Mouse (Mus musculus) c-Kit-negative CD71-positive TER-119-positive erythroid progenitor cells, embryonic 14.5 days (primary cell): ENCODE measurements around the gene Gtpbp4.
"Not testable (repeated sequence)": the region's sequence is repeated elsewhere in the genome, so short reads cannot be mapped to it uniquely, and the experiment has no call there.

Experiments used
- DNase-seq: peaks from one replicate; pipeline ENCODE4 v3.0.0-alpha.2; 2013; ENCODE audit warnings: low read depth, low spot score

Gene Gtpbp4

DNA sequence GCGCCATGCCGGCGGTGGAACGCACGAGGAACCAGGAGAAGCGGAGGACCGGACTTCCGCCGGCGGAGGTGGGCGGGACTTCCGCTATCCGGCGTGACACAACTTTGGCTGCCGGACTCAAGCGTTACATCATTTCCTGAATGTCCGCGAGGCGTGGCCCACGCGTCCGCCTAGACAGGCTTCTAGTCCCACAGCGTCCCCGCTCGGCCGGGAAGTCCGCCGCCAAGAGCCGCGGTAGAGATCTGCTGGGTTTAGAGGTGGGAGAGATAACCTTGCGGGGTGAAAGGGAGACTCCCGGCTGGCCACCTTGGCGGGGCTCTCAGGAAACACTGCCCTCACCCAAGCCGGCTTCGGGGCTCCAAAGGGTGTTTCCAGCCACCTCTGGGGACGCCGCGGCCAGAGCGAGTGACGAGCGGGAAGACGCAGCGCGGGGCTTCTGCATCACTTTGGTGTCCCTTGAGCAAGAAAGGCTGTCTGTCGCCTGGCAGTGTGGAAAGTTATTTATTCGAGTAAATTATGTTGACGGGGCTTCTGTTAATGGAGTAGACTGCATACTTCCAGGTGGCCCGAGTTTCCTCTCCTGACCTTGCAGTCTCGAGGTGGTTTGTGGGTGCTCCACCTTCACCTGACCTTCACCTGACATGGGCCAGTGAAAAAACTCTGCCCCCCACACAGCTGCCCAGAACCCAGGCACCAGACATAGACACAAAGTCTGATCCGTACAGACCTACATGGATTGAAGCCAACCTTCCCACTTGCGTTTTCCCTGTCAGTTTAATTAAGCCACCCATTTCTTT lies at the start of gene Gtpbp4:
TSS of gene Gtpbp4 (minus strand) at position 94 of the 797 bp plus-strand sequence.
- peak; percentile 94 for DNase-seq

DNA sequence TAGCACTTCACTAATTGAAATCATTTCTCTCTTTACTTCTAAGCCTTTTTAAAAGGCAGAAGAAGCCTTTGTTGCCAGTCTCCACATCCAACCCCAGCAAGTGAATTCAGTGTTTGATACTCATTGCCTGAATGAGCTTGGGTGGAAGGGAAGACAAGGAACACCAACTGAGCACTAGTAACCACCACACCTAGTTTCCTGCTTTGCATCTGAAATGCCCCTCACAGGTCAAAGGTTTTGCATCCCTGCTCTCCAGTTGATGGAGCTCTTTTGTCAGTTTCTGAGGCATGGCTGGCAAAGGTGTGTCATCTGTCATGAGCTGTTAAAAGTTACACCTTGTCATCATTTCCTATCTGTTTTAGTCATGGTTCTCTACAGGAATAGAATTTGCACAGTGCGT lies 48.8 kb upstream of the Gtpbp4 start:
- DNase-seq = no peak

- DNase-seq = no peak
Measured at GRCm38 (mm10) chr13:9043289-9044049, 47.6 kb upstream of the Gtpbp4 start.

DNA sequence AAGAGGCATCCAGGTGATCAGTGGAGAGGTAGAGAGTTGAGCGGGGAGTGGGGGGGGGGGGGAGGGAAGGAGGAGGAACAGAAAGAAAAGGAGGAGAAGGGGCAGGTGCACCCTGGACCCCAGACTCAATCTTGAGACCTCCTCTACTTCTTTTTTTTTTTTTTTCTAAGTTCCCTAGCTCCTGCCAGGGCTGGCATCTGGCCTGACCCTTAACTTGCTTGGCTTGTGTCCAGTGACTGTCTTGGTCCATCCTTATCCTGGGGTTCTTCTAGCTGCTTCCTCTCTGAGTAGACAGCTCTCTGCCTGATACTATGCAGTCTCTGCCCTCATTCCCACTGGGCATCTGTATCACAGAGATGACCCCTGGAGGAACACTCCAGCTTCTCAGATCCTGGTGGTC lies 44.7 kb upstream of the Gtpbp4 start:
- no peak for DNase-seq

GRCm38 (mm10) chr13:9031996-9032661 lies 36.2 kb upstream of the Gtpbp4 start:
- DNase-seq = no peak

- DNase-seq = no peak
Measured at GRCm38 (mm10) chr13:9030364-9030763, 34.5 kb upstream of the Gtpbp4 start.

- DNase-seq = no peak
Measured at GRCm38 (mm10) chr13:9027251-9027650, 31.4 kb upstream of the Gtpbp4 start.

DNA sequence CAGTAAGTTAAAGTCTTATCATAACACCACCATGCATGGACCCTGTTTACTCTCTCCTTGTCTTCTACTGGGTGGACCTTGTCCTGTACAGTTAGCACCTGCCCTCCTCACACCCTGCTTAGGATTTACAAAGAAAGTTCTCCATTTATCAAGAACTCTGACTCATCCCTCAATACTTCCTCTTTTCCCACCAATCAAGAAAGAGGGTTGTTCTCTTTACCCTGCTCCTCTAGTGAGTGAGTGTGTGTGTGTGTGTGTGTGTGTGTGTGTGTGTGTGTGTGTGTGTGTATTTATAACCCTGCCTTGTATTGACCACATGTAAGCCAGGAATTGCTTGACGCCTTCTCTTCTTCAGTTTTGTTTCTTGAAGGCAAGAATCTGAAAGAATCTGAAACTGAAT lies 26.7 kb upstream of the Gtpbp4 start:
- no peak for DNase-seq

- DNase-seq = no peak
Measured at GRCm38 (mm10) chr13:9021556-9021955, 25.7 kb upstream of the Gtpbp4 start.

DNA sequence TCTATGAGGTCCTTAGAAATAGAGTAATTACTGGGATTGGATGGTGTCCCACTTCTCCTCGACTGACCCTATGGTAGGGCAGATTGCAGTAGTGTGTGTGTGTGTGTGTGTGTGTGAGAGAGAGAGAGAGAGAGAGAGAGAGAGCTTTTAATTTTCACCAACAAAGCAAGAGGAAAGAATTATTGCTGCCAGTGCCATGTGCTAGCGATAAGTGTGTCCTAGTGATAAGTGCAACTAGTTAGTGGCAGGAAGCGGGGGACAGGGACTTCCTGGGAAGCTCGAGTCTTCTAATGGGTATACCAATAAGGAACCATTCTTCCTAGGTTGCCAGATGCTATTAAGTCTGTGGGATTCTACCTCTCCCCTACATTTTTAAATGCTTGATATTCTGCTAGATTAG lies 23.8 kb upstream of the Gtpbp4 start:
- DNase-seq = no peak

GRCm38 (mm10) chr13:9018974-9019587 lies 23.2 kb upstream of the Gtpbp4 start:
- peak; percentile 79 for DNase-seq

DNA sequence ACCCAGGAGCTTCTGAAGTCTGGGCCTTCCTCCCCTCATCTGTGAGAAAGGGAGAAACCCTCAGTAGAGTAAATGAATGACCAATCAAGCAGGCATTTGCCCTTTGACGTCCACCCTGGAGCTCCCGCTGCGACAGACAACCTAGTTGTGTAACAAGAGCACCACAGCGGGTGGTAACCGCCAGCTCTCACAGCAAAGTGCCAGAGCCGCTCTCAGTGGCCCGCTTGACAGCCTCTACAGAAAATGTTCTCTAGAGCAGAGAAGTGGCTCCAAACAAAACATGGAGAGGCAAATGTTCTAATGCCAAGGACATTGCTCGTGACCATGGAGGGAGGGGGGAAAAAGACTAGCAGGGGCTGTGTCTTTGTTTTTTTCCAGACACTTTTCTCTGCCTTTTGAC lies 21.3 kb upstream of the Gtpbp4 start:
- no peak for DNase-seq

DNA sequence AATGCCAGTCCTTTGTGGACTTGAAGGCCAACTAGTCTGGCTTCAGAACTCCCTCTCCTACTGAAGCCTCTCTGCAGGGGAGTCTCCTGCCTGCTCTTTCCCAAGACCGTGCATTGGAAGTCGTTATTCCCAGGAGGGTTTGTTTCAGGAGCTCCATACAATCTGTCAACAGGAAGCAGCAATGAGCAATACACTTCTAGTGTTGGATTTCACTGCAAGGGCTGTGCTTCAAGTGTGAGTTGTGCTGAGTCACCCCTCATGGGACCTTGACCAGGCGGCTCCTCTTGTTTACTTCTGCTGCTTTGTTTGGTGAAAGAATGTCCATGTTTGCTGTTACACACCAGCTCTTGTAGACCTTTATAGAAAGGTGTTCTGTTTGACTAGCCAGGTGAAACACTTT lies 18.5 kb upstream of the Gtpbp4 start:
- peak; percentile 59 for DNase-seq

DNA sequence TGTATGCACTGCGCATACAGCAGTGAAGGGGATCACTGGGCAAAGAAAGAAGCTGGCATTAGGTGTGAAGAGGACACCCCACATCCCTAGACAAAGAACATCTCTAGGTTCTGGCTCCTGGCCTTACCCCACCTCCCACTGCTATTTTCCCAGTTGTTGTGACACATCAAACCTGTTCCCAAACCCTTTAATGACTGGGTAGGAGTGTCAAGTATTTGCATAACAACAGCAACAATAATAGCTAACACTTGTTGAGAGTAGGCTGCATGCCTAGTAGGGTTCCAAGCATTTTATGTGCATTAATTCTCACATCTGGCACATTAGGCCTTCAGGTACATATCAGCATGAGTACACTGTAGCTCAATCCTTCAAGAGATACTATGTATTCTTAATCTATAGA lies 17.6 kb upstream of the Gtpbp4 start:
- DNase-seq = no peak

DNA sequence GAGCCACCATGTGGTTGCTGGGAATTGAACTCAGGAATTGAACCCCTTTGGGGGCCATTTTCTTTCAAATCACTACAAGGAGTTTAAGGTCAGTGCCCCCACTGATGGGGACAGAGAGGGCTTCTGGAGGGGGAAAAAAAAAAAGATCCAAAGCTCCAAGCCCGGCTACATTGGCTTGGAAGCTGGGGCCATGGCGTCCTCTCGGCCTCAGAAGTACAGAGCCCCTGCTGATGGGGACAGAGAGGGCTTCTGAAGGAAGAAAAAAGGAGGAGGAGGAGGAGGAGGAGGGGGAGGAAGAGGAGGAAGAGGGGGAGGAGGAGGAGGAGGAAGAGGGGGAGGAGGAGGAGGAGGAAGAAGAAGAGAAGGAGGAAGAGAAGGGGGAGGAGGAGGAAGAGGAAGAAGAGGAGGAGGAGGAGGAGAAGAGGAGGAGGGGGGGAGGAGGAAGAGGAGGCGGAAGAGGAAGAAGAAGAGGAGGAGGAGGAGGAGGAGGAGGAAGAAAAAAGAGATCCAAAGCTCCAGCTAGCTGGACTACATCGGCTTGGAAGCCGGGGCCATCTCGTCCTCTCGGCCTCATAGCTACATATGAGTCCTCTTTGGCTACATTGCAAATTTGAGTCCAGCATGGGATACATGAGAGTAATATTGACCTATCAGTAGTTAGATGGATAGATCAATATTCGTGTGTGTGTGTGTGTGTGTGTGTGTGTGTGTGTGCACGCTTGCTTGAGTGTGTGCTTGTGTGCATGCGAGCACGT lies 15.9 kb upstream of the Gtpbp4 start:
- peak; percentile 91 for DNase-seq

- no peak for DNase-seq
Measured at GRCm38 (mm10) chr13:9003306-9003705, 7.4 kb upstream of the Gtpbp4 start.

- no peak for DNase-seq
Measured at GRCm38 (mm10) chr13:8999464-8999863, 3.6 kb upstream of the Gtpbp4 start.

GRCm38 (mm10) chr13:8997221-8997620 lies 1.3 kb upstream of the Gtpbp4 start:
- not testable (repeated sequence) for DNase-seq

DNA sequence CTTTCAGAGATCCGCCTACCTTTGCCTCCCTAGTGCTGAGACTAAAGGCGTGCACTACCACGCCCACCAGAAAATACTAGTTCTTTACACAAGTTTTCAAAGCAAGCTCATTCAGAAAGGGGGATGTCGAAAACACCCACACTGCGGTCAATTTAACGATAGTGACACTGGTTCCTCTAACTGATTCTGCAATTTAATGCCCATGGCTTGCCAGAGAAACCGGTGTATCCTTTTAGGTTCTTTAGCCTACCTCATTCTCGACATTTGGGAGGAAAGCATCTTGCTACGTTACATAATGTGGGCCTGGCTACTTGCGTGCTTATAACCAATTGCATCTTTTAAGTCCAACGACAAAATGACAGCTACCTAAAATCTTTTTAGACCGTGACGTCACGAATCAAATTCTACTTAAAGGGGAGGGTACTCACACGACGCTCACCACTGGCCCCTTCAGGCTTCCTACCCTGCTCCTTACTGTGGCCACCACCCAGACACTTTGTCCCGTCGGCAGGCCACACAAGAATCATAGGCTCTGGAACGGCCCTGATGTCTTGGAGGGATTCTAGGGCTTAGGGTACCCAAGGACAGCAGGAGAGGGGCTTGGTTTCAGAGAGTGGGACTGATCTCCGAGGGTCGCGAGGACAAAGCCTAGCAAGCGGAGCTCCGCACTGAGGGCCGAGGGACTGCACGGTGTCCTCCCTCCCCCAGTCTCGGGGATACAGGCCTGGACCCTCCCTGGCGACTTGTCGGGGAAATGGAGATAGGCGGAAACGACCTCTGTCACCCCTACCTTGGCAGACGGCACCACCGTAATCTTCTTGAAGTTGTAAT lies 509 bp downstream of the Gtpbp4 start:
- no peak for DNase-seq

GRCm38 (mm10) chr13:8992231-8992630 lies 3.7 kb downstream of the Gtpbp4 start:
- no peak for DNase-seq
